Mouse (Mus musculus): ENCODE measurements around the gene Zfp382. TPM values are rescaled to one million over a fixed set of nuclear protein-coding genes. Genes with fewer than 3 reads are reported as not detected.

The Zfp382 gene
- polyA plus RNA-seq, 2 experiments = 0.32 to 0.66 TPM

DNA sequence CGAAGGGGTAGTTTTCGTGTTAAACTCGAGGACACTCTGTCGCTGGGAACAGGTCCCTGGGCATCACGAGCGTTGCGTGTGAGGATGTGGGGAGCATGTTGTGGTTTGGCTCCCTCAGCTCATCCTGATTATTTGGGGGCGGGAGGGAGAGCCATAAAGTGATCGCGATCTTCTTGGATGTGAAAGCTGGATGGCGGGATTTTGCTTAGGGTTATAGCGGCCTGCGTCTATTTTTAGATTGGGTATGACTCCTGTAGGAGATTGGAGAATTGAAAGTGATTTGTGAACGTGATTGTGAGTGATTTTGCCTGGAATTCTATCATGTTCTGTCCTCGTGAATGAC, 417 bp downstream of the Zfp382 start:
- Histone ChIP-seq H3K4me1 (replicated peaks; ENCODE audit: control insufficient read depth in 2 of 2, insufficient read depth in 2 of 2, low read length in 1 of 2) (peaks cover 0 to 3% of the 10 kb centered on the region in 2 experiments; a peak in 1 of 4 replicates), H3K9ac (replicated peaks) (peak overlapping the region; percentile 83)
- no peak for ATAC-seq (ENCODE audit: insufficient read depth)

DNA sequence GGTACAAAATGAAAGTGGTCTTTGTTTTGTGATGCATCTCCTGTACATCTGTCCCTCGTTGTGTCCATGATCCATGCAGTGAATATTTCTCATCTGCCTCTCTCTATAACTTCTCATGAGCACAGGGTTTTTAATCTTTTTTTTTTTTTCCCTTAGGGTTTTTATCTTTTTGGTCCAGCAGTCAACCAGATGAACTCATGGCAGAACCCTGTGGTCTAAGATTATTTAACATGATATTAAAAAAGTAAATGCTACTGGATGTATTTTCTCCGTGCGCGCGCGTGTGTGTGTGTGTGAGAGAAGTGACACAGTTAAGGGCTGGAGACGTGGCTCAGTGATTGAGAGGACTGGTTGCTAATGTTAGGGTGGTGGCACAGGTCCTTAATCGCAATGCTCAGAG, 8.2 kb downstream of the Zfp382 start:
- H3K36me3 ChIP-seq (replicated peaks; ENCODE audit: control insufficient read depth, insufficient read depth, low read depth) = no peaks in the 10 kb centered on the region; the same call in none of the 2 replicates
- no peak for ATAC-seq (ENCODE audit: insufficient read depth)
- H3K9me3 ChIP-seq (ENCODE audit: control insufficient read depth, low read length) = no peaks in the 10 kb centered on the region; the same call in 1 of the 2 replicates

More for the DNA sequence above, 417 bp downstream of the Zfp382 start:
- WGBS (ENCODE audit: insufficient replicate concordance) = 6% methylated on average over 15 of the region's 15 CpGs
- H3K27ac ChIP-seq = no peak overlapping the region
- peak overlapping the region; percentile 73 to 92 for H3K4me3 ChIP-seq (ENCODE audit: insufficient read depth in 1 of 2, low read depth in 2 of 2, low read length in 2 of 2)
- no peak for DNase-seq (ENCODE audit: low read depth in 3 of 3, low spot score in 3 of 3)
- peak overlapping the region; percentile 87 for H3K4me2 ChIP-seq (ENCODE audit: low read depth)
- no peaks in the 10 kb centered on the region for H3K36me3 ChIP-seq (replicated peaks; ENCODE audit: control insufficient read depth, insufficient read depth, low read depth)
- H3K27me3 ChIP-seq (ENCODE audit: control insufficient read depth, insufficient read depth, low read length) = no peaks in the 10 kb centered on the region
- TF ChIP-seq CTCF (IDR thresholded peaks at IDR 0.05; ENCODE audit: low read depth) = no peak
- TF ChIP-seq EP300 (IDR thresholded peaks at IDR 0.05; ENCODE audit: low read depth) = no peak
- no peaks in the 10 kb centered on the region for H3K9me3 ChIP-seq (ENCODE audit: control insufficient read depth, low read length)

DNA sequence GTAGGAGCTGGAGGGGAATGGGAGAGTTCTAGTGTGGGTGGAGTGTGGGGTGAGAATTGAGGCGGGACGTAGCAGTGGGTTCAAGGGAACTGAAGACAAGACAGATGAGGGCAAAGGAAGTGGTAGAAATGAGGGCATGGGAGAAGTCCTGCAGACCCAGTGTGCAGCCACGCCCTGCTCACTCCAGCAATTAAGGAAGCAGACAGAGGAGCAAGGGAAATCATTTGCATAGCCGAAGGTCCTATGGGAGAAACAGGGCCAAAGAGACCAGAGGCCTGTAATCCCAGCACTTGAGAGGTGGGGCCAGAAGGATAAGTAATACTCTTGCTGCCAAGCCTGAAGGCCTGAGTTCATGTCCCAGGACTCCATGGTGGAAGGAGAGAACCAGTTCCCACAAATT, 10.7 kb downstream of the Zfp382 start:
- ATAC-seq (ENCODE audit: insufficient read depth) (no peak), DNase-seq (ENCODE audit: low read depth in 3 of 3, low spot score in 3 of 3) (no peak)
- no peak for TF ChIP-seq EP300 (IDR thresholded peaks at IDR 0.05; ENCODE audit: low read depth)
- no peak for TF ChIP-seq CTCF (IDR thresholded peaks at IDR 0.05; ENCODE audit: low read depth)
- Histone ChIP-seq H3K4me2 (ENCODE audit: low read depth) (no peak overlapping the region), H3K27me3 (ENCODE audit: control insufficient read depth, insufficient read depth, low read length) (no peaks in the 10 kb centered on the region), H3K36me3 (replicated peaks; ENCODE audit: control insufficient read depth, insufficient read depth, low read depth) (no peaks in the 10 kb centered on the region; the same call in none of the 2 replicates), H3K9ac (replicated peaks) (no peak overlapping the region), H3K4me1 (replicated peaks; ENCODE audit: control insufficient read depth in 2 of 2, insufficient read depth in 2 of 2, low read length in 1 of 2) (no peaks in the 10 kb centered on the region), H3K9me3 (ENCODE audit: control insufficient read depth, low read length) (no peaks in the 10 kb centered on the region; the same call in 1 of the 2 replicates), H3K4me3 (ENCODE audit: insufficient read depth in 1 of 2, low read depth in 2 of 2, low read length in 2 of 2) (no peak overlapping the region), H3K27ac (no peak overlapping the region)
- 72% methylated on average over 4 of the region's 4 CpGs for WGBS (ENCODE audit: insufficient replicate concordance)

More for the DNA sequence above, 8.2 kb downstream of the Zfp382 start:
- no peak overlapping the region for H3K4me2 ChIP-seq (ENCODE audit: low read depth)
- H3K27me3 ChIP-seq (ENCODE audit: control insufficient read depth, insufficient read depth, low read length) = no peaks in the 10 kb centered on the region
- 71% methylated on average over 8 of the region's 8 CpGs for WGBS (ENCODE audit: insufficient replicate concordance)
- H3K4me1 ChIP-seq (replicated peaks; ENCODE audit: control insufficient read depth in 2 of 2, insufficient read depth in 2 of 2, low read length in 1 of 2) = no peaks in the 10 kb centered on the region
- H3K9ac ChIP-seq (replicated peaks) = no peak overlapping the region
- H3K4me3 ChIP-seq (ENCODE audit: insufficient read depth in 1 of 2, low read depth in 2 of 2, low read length in 2 of 2) = no peak overlapping the region
- DNase-seq (ENCODE audit: low read depth in 3 of 3, low spot score in 3 of 3) = no peak
- TF ChIP-seq EP300 (IDR thresholded peaks at IDR 0.05; ENCODE audit: low read depth) = no peak
- TF ChIP-seq CTCF (IDR thresholded peaks at IDR 0.05; ENCODE audit: low read depth) = no peak
- H3K27ac ChIP-seq = no peak overlapping the region

- no peak overlapping the region for H3K4me3 ChIP-seq (ENCODE audit: insufficient read depth in 1 of 2, low read depth in 2 of 2, low read length in 2 of 2)
- H3K4me1 ChIP-seq (replicated peaks; ENCODE audit: control insufficient read depth in 2 of 2, insufficient read depth in 2 of 2, low read length in 1 of 2) = no peaks in the 10 kb centered on the region
- no peaks in the 10 kb centered on the region; the same call in none of the 2 replicates for H3K36me3 ChIP-seq (replicated peaks; ENCODE audit: control insufficient read depth, insufficient read depth, low read depth)
- no peak overlapping the region for H3K4me2 ChIP-seq (ENCODE audit: low read depth)
- H3K9ac ChIP-seq (replicated peaks) = no peak overlapping the region
- H3K27ac ChIP-seq = no peak overlapping the region
- H3K9me3 ChIP-seq (ENCODE audit: control insufficient read depth, low read length) = no peaks in the 10 kb centered on the region; the same call in 1 of the 2 replicates
- ATAC-seq (ENCODE audit: insufficient read depth) (no peak), DNase-seq (ENCODE audit: low read depth in 3 of 3, low spot score in 3 of 3) (no peak)
- H3K27me3 ChIP-seq (ENCODE audit: control insufficient read depth, insufficient read depth, low read length) = no peaks in the 10 kb centered on the region
- 84% methylated on average over 10 of the region's 10 CpGs for WGBS (ENCODE audit: insufficient replicate concordance)
- TF ChIP-seq EP300 (IDR thresholded peaks at IDR 0.05; ENCODE audit: low read depth) = no peak
Observed at GRCm38 (mm10) chr7:30136826-30137225, 15.1 kb downstream of the Zfp382 start.

DNA sequence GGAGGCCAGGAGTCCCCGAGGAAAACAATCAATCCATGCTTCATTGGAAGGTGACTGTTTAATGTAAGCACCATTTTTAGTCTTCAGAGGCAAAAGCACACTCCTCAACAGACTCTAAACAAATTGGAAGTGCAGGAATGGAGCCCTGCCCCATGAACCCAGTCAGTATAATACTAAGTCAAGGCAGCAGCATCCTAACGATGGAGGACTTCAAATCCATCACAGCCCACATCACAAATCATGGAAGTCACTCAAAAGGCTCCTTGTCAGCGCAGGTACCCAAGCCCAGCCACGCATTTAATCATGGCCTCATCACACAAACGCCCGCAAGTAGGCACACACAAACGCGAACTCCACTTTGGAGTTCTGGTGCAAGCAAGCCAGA, 21.4 kb downstream of the Zfp382 start:
- no peak overlapping the region for H3K9ac ChIP-seq (replicated peaks)

More for the DNA sequence above, 21.4 kb downstream of the Zfp382 start:
- ATAC-seq (ENCODE audit: insufficient read depth) = no peak
- Histone ChIP-seq H3K27me3 (ENCODE audit: control insufficient read depth, insufficient read depth, low read length) (no peaks in the 10 kb centered on the region), H3K27ac (no peak overlapping the region), H3K4me3 (ENCODE audit: insufficient read depth in 1 of 2, low read depth in 2 of 2, low read length in 2 of 2) (peak overlapping the region; percentile 14 to 53; a peak in 3 of 4 replicates), H3K9me3 (ENCODE audit: control insufficient read depth, low read length) (no peaks in the 10 kb centered on the region), H3K4me2 (ENCODE audit: low read depth) (peak overlapping the region; percentile 57), H3K4me1 (replicated peaks; ENCODE audit: control insufficient read depth in 2 of 2, insufficient read depth in 2 of 2, low read length in 1 of 2) (no peaks in the 10 kb centered on the region; a peak in 1 of 4 replicates), H3K36me3 (replicated peaks; ENCODE audit: control insufficient read depth, insufficient read depth, low read depth) (no peaks in the 10 kb centered on the region)
- 13% methylated on average over 8 of the region's 8 CpGs for WGBS (ENCODE audit: insufficient replicate concordance)
- no peak for DNase-seq (ENCODE audit: low read depth in 3 of 3, low spot score in 3 of 3)
- TF ChIP-seq CTCF (IDR thresholded peaks at IDR 0.05; ENCODE audit: low read depth) (no peak), EP300 (IDR thresholded peaks at IDR 0.05; ENCODE audit: low read depth) (no peak)
